Mouse (Mus musculus) thymus, adult 2 months (tissue): Measurements from ENCODE around the gene Tnfrsf22.

Source experiments
- CTCF ChIP-seq: fragments of 200-500 bp; IDR thresholded peaks from 2 replicates; pipeline ENCODE4 v1.5.1; 2012; ENCODE audit warnings: mild to moderate bottlenecking, control low read depth, low read length, moderate library complexity, borderline replicate concordance; ENCODE audit not compliant: control insufficient read depth, poor library complexity, insufficient read depth; ENCODE audit errors: extremely low read depth
- POLR2A ChIP-seq: fragments of 200-500 bp; IDR thresholded peaks from 2 replicates; pipeline ENCODE4 v1.6.1; 2012; ENCODE audit warnings: mild to moderate bottlenecking, low read length, control low read depth, moderate library complexity; ENCODE audit not compliant: control insufficient read depth, poor library complexity, insufficient read depth; ENCODE audit errors: extremely low read depth

DNA sequence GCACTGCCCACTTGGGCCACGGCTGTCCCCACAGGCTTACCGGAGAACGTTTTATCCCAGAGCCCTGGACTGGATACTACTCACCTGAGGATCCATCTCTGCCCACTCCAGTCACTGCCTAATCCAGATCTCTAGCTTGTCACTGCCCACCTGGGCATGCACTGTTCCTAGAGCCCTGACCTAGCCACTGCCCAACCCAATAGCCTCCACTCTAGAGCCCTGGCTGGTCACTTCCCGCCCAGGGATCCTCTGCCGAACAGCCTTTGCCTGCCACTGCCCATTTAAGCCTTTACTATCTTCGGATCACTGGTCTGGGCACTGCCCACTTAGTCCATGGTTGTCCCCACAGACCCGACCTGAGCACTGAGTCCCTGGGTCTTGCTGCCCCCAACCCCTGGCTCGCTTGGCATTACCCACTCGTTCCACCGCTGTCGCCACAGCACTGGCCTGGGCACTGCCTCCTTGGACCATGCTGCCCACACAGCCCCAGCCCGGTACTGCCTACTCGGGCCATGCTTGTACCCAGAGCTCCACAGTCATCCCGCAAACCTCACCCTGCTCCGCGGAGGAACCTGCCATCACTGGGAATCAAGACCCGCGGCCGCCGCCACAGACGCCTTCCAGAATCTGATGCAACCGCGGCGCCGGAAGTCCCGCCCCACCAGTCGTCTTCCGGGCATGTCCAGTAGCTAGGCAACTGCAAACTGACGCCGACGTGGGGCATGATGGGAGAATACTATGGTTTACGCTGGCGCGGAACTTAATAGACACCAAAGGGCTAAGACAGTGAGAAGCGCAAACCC lies 49.8 kb downstream of the Tnfrsf22 start, which contains the start of gene Cars:
- TF ChIP-seq POLR2A (peak; percentile 79), CTCF (peak; percentile 66; the same call in 1 of the 2 replicates)
